Mouse (Mus musculus): Measurements from ENCODE around the gene Elfn1. TPM values are rescaled to one million over a fixed set of nuclear protein-coding genes. Genes with fewer than 3 reads are reported as not detected.
A peak's percentile ranks its signal among the peaks of the same experiment; 100 is the strongest.

Elfn1 gene
- polyA plus RNA-seq (2014; fragmentation: Nextera tagmentation; extraction: Ambion mirVana), result 0.12 and 0.46 TPM in 2 replicates

DNA sequence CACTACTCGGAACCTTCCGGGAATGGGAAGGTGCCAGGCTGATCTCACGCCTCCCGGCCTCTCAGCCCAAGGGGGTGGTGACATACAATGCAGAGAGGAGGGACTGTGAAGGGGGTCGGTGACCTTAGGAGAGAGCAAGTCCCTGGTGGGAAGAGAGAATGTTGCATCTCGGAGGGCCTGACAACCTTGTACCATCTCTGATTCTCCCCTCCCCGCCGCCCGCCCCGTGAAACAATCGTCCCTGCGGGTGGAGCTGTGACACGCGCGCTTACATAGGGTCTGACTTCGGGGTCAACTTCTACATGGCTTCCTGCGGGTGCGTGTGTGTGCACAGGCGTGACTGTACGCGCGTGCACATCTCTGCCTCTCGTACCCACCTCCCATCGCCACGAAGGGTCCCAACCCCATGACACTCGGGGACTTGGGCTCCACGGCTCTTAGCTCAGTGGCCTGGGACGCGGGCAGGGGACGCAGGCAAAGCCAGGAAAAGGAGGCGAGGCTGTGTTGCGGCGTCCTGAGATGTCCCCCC, at the start of gene Elfn1:
Gene Elfn1 (plus strand): TSS at position 230 of the 529 bp plus-strand sequence.
- Histone ChIP-seq H3K4me2 (peak within 1 kb of the TSS; percentile 99), H3K4me1 (ENCODE audit: insufficient read depth) (0 out of 2 replicates have a peak, but pooled peaks cover 7% of the 10 kb centered on the region), H3K27me3 (ENCODE audit: insufficient read depth, low read length) (peaks cover 75% of the 10 kb centered on the region), H3K36me3 (ENCODE audit: insufficient read depth) (no peaks in the 10 kb centered on the region), H3K9ac (peak within 1 kb of the TSS; percentile 56), H3K27ac (ENCODE audit: low read depth) (no peak within 1 kb of the TSS), H3K4me3 (ENCODE audit: low read depth, low read length) (peak within 1 kb of the TSS; percentile 61), H3K9me3 (ENCODE audit: low read depth, low read length) (no peaks in the 10 kb centered on the region)
- no peak for TF ChIP-seq CTCF (IDR thresholded peaks at IDR 0.05; ENCODE audit: low read depth)
- WGBS, result under 1% methylated on average over 33 of the region's 33 CpGs
- no peak for DNase-seq
- peak; percentile 12; the same call in 1 of the 2 replicates for ATAC-seq (ENCODE audit: insufficient read depth)

DNA sequence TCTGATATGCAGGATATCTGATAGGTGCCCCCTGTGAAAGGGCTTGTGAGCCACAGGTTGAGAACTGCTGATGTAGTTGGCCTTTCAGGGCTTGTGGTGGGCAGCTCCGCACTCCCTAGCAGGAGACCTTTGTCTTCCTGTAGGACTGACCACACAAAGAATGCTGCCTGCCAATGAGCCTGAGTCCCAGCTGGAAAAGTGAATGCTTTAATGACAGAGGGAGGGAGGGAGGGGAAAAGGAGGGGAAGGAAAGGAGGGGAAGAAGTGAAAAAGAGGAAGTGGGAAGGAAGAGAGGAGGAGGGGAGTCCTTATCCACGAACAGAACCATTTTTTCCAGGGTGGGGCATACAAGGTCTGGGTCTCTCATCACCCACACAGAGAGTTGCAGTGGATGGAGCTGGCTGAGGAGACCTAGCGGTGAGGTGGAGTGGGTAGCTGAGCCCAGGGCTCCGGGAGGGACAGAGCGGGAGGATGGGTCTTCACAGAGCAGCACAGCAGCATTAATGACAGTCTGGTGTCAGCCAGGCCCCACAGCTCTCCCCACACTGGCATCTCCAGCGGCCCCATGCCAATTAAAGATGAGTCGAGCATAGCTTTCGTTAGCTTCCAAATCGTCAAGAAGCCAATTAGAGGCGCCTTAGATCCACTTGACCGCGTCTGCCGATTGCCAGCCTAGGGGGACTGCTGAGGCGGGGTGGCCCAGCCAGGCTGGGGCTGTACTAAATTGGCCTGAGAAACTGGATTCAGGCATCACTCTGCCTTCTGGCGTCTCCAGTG, 47.2 kb upstream of the Elfn1 start:
- Histone ChIP-seq H3K4me1 (ENCODE audit: insufficient read depth) (no peaks in the 10 kb centered on the region), H3K36me3 (ENCODE audit: insufficient read depth) (no peaks in the 10 kb centered on the region), H3K4me3 (ENCODE audit: low read depth, low read length) (no peak overlapping the region), H3K27ac (ENCODE audit: low read depth) (no peak overlapping the region), H3K4me2 (no peak overlapping the region), H3K27me3 (ENCODE audit: insufficient read depth, low read length) (no peaks in the 10 kb centered on the region), H3K9me3 (ENCODE audit: low read depth, low read length) (no peaks in the 10 kb centered on the region), H3K9ac (no peak overlapping the region)
- no peak for TF ChIP-seq CTCF (IDR thresholded peaks at IDR 0.05; ENCODE audit: low read depth)
- ATAC-seq (ENCODE audit: insufficient read depth) (no peak), DNase-seq (no peak)
- WGBS, result 58% methylated on average over 15 of the region's 15 CpGs

DNA sequence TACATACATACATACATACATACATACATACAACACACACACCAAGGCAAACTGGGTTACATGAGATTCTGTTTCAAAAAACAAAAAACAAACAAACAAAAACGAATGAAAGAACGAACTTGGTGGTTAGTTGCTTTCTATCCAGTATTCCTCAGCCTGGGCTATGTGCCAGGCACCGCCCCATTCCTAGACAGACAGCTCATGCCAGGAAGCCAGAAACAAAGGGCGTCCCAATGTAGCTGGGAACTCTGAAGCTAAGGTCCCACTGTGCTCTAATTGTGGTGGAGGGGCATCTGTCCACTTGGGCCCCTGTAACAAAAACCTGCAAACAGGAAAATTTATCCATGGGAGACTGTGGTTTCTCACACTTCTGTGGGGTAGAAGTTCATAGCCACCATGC, 45.0 kb upstream of the Elfn1 start:
- DNase-seq, result peak; percentile 85
- H3K4me3 ChIP-seq (ENCODE audit: low read depth, low read length), result no peak overlapping the region
- H3K27me3 ChIP-seq (ENCODE audit: insufficient read depth, low read length), result no peaks in the 10 kb centered on the region
- TF ChIP-seq CTCF (IDR thresholded peaks at IDR 0.05; ENCODE audit: low read depth), result no peak
- H3K36me3 ChIP-seq (ENCODE audit: insufficient read depth), result no peaks in the 10 kb centered on the region
- no peak overlapping the region for H3K27ac ChIP-seq (ENCODE audit: low read depth)
- no peak overlapping the region for H3K9ac ChIP-seq
- no peaks in the 10 kb centered on the region for H3K4me1 ChIP-seq (ENCODE audit: insufficient read depth)
- 38% methylated on average over 4 of the region's 4 CpGs for WGBS
- H3K4me2 ChIP-seq, result no peak overlapping the region
- ATAC-seq (ENCODE audit: insufficient read depth), result no peak
- no peaks in the 10 kb centered on the region for H3K9me3 ChIP-seq (ENCODE audit: low read depth, low read length)

DNA sequence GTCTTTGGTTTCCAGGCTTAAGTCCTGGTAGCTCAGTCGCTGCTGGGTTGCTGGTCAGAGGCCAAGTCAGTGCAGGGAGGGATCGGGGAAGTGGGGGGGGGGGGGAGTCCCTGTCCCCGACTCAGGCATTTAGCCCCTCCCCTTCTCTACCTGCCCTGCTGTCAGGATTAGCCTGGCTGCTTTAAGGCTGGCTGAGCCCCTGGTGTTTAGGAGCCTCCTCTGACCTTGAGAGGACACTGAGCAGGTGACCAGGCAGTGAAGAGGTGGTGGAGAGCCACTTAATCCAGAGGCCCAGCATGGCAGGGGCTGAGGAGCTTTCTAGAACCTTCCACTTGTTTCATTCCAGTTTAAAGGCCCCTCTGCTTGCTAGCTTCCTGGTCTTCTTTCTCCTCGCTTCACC, 36.9 kb upstream of the Elfn1 start:
- no peak overlapping the region for H3K27ac ChIP-seq (ENCODE audit: low read depth)
- H3K36me3 ChIP-seq (ENCODE audit: insufficient read depth), result no peaks in the 10 kb centered on the region
- H3K4me2 ChIP-seq, result no peak overlapping the region
- ATAC-seq (ENCODE audit: insufficient read depth) (no peak), DNase-seq (no peak)
- H3K4me3 ChIP-seq (ENCODE audit: low read depth, low read length), result no peak overlapping the region
- H3K9ac ChIP-seq, result no peak overlapping the region
- TF ChIP-seq CTCF (IDR thresholded peaks at IDR 0.05; ENCODE audit: low read depth), result no peak
- H3K4me1 ChIP-seq (ENCODE audit: insufficient read depth), result no peaks in the 10 kb centered on the region
- WGBS, result 14% methylated on average over 4 of the region's 4 CpGs
- no peaks in the 10 kb centered on the region for H3K27me3 ChIP-seq (ENCODE audit: insufficient read depth, low read length)
- no peaks in the 10 kb centered on the region for H3K9me3 ChIP-seq (ENCODE audit: low read depth, low read length)

DNA sequence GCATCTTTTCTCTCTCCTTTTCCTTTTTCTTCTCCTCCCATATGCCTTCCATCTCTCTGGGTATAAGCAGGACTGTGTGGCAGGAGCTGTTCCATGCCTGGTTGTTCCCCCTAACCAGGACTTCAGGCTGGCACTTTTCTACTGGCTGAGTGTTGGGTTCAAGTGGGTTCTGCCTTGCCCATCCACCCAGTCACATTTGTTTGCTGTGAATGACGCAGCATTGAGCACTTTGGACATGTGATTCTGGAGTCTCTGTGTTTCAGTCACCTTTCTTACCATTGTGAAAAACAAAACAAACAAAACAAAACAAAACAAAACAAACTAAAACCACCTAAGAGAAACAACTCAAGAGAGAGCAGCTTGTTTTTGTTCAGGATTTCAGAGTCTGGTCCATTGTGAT, 36.2 kb upstream of the Elfn1 start:
- Histone ChIP-seq H3K4me1 (ENCODE audit: insufficient read depth) (no peaks in the 10 kb centered on the region), H3K27me3 (ENCODE audit: insufficient read depth, low read length) (no peaks in the 10 kb centered on the region), H3K36me3 (ENCODE audit: insufficient read depth) (no peaks in the 10 kb centered on the region), H3K4me2 (no peak overlapping the region), H3K9me3 (ENCODE audit: low read depth, low read length) (no peaks in the 10 kb centered on the region), H3K9ac (no peak overlapping the region), H3K4me3 (ENCODE audit: low read depth, low read length) (no peak overlapping the region), H3K27ac (ENCODE audit: low read depth) (no peak overlapping the region)
- DNase-seq, result no peak
- 70% methylated on average over 1 of the region's 1 CpGs for WGBS
- no peak for TF ChIP-seq CTCF (IDR thresholded peaks at IDR 0.05; ENCODE audit: low read depth)
- no peak for ATAC-seq (ENCODE audit: insufficient read depth)

DNA sequence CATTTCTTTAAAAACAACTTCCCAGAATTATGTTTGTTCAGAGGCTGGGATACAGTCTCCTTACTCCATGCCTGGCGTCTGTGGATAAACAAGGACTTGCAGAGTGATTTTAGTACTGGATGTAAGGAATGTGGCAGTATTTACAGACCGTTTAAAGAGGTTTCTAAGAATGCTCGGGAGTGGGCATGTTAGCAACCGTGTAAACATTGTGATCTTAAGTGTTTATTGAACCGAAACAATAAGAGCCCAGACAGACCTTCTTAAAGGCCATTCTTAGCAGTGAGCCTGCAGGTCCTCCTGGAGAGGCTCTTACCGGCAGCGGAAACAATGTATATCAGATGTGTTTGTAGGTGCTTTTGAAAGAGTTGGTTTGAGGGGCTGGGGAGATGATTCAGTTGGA, 30.2 kb upstream of the Elfn1 start:
- Histone ChIP-seq H3K27me3 (ENCODE audit: insufficient read depth, low read length) (no peaks in the 10 kb centered on the region), H3K4me1 (ENCODE audit: insufficient read depth) (no peaks in the 10 kb centered on the region), H3K4me3 (ENCODE audit: low read depth, low read length) (no peak overlapping the region), H3K4me2 (no peak overlapping the region), H3K36me3 (ENCODE audit: insufficient read depth) (no peaks in the 10 kb centered on the region), H3K9ac (no peak overlapping the region), H3K9me3 (ENCODE audit: low read depth, low read length) (no peaks in the 10 kb centered on the region), H3K27ac (ENCODE audit: low read depth) (0 out of 2 replicates have a peak overlapping the region, but pooled peaks have one; percentile 50)
- TF ChIP-seq CTCF (IDR thresholded peaks at IDR 0.05; ENCODE audit: low read depth), result no peak
- 48% methylated on average over 7 of the region's 7 CpGs for WGBS
- ATAC-seq (ENCODE audit: insufficient read depth) (peak; percentile 82), DNase-seq (peak; percentile 48)

DNA sequence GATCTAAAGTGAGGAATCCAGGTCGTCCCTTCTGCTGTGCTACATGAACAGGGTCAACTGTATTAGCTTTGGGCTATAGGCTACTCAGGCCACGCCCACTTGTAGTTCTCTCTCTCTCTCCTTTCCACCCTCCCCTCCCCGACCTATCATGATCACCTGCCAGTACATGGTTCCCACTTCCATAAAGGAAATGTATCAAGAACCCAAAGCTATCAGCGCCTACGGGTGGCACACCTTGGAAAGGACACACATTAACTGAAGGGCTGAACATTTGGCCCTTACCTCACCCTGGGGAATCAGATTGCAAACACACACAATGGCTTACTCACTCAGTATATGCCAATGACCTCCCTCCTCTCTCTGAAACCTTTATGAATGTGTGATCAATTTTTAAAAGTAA, 28.0 kb upstream of the Elfn1 start:
- 71% methylated on average over 5 of the region's 5 CpGs for WGBS
- H3K27me3 ChIP-seq (ENCODE audit: insufficient read depth, low read length), result no peaks in the 10 kb centered on the region
- no peak for DNase-seq
- H3K27ac ChIP-seq (ENCODE audit: low read depth), result no peak overlapping the region
- no peaks in the 10 kb centered on the region for H3K4me1 ChIP-seq (ENCODE audit: insufficient read depth)
- no peak for TF ChIP-seq CTCF (IDR thresholded peaks at IDR 0.05; ENCODE audit: low read depth)
- H3K9me3 ChIP-seq (ENCODE audit: low read depth, low read length), result no peaks in the 10 kb centered on the region
- ATAC-seq (ENCODE audit: insufficient read depth), result no peak
- H3K36me3 ChIP-seq (ENCODE audit: insufficient read depth), result no peaks in the 10 kb centered on the region
- H3K4me2 ChIP-seq, result no peak overlapping the region
- H3K9ac ChIP-seq, result no peak overlapping the region
- H3K4me3 ChIP-seq (ENCODE audit: low read depth, low read length), result no peak overlapping the region
